10 mouse cellular contexts compared by ENCODE assay signal in genomic region chr1:195129867-195130266, GRCm38 (mm10). TPM values are rescaled to one million over a fixed set of nuclear protein-coding genes. Genes with fewer than 3 reads are reported as not detected.
DNase-seq lines count a peak whose midpoint lies in the region; ATAC-seq and TF ChIP-seq lines count a peak whose summit lies in the region.
"Had no signal": no experiment of that assay in that cellular context is flagged by ENCODE, and none has a peak within 500 bp of the region (broad histone marks: within the 10 kb centered on the region; RNA-seq: fewer than 3 reads in every experiment).

No protein-coding gene starts in this region.

- H3K9ac ChIP-seq in forebrain, embryonic 15.5 days (replicated peaks) = no peak overlapping the region
- no peak overlapping the region for H3K9ac ChIP-seq in lung, embryonic 16.5 days (ENCODE audit: low read length)
- no peak overlapping the region for H3K9ac ChIP-seq in intestine, embryonic 16.5 days (ENCODE audit: low read depth, low read length)
- no peak overlapping the region for H3K9ac ChIP-seq in stomach, embryonic 15.5 days

- H3K4me1 ChIP-seq in forebrain, embryonic 10.5 days = peaks cover 15% of the 10 kb centered on the region
- H3K4me1 ChIP-seq in forebrain, embryonic 15.5 days = peaks cover 17% of the 10 kb centered on the region
- H3K4me1 ChIP-seq in lung, embryonic 16.5 days (replicated peaks; ENCODE audit: control insufficient read depth, insufficient read depth, low read length) = peaks cover 7% of the 10 kb centered on the region
- H3K4me1 ChIP-seq in intestine, embryonic 16.5 days (ENCODE audit: control insufficient read depth, insufficient read depth, low read length) = no peaks in the 10 kb centered on the region
- no peaks in the 10 kb centered on the region for H3K4me1 ChIP-seq in stomach, embryonic 15.5 days
- H3K4me1 ChIP-seq in lung, adult 2 months (ENCODE audit: control insufficient read depth, insufficient read depth, low read length) = peaks cover 4% of the 10 kb centered on the region

- no peak overlapping the region for H3K4me2 ChIP-seq in forebrain, embryonic 15.5 days (replicated peaks)
- H3K4me2 ChIP-seq in lung, embryonic 16.5 days (ENCODE audit: low read depth, low read length) = peak overlapping the region; percentile 21; the same call in 1 of the 2 replicates
- peak overlapping the region; percentile 20; the same call in 1 of the 2 replicates for H3K4me2 ChIP-seq in intestine, embryonic 16.5 days (ENCODE audit: low read depth, low read length)
- H3K4me2 ChIP-seq in stomach, embryonic 15.5 days = peak overlapping the region; percentile 25; the same call in 1 of the 2 replicates

- no peaks in the 10 kb centered on the region for H3K27me3 ChIP-seq in forebrain, embryonic 10.5 days (ENCODE audit: poor library complexity, severe bottlenecking)
- H3K27me3 ChIP-seq in forebrain, embryonic 15.5 days = no peaks in the 10 kb centered on the region
- no peaks in the 10 kb centered on the region for H3K27me3 ChIP-seq in lung, embryonic 16.5 days (ENCODE audit: control insufficient read depth, insufficient read depth, low read depth, low read length)
- H3K27me3 ChIP-seq in intestine, embryonic 16.5 days (replicated peaks; ENCODE audit: control insufficient read depth, insufficient read depth, low read length) = no peaks in the 10 kb centered on the region
- H3K27me3 ChIP-seq in stomach, embryonic 15.5 days (replicated peaks) = no peaks in the 10 kb centered on the region

- H3K36me3 ChIP-seq in forebrain, embryonic 10.5 days (replicated peaks) = peaks cover 31% of the 10 kb centered on the region
- peaks cover 8% of the 10 kb centered on the region; the same call in 1 of the 2 replicates for H3K36me3 ChIP-seq in forebrain, embryonic 15.5 days
- peaks cover 12% of the 10 kb centered on the region for H3K36me3 ChIP-seq in lung, embryonic 16.5 days (ENCODE audit: control insufficient read depth, insufficient read depth, low read length)
- H3K36me3 ChIP-seq in intestine, embryonic 16.5 days (ENCODE audit: control insufficient read depth, insufficient read depth, low read length) = 0 out of 2 replicates have a peak, but pooled peaks cover 3% of the 10 kb centered on the region
- H3K36me3 ChIP-seq in stomach, embryonic 15.5 days = peaks cover 4% of the 10 kb centered on the region; the same call in 1 of the 2 replicates

- no peak for ATAC-seq in forebrain, embryonic 15.5 days (replicated peaks)
- no peak for ATAC-seq in lung, embryonic 16.5 days (ENCODE audit: low read depth)
- no peak for ATAC-seq in intestine, embryonic 16.5 days
- no peak for ATAC-seq in stomach, embryonic 15.5 days (ENCODE audit: insufficient read depth, low FRiP score, low read depth)

- no peaks in the 10 kb centered on the region for H3K9me3 ChIP-seq in forebrain, embryonic 10.5 days
- H3K9me3 ChIP-seq in forebrain, embryonic 15.5 days = no peaks in the 10 kb centered on the region
- H3K9me3 ChIP-seq in lung, embryonic 16.5 days (ENCODE audit: control insufficient read depth, low read length) = no peaks in the 10 kb centered on the region
- no peaks in the 10 kb centered on the region for H3K9me3 ChIP-seq in intestine, embryonic 16.5 days (ENCODE audit: control insufficient read depth, low read length)
- H3K9me3 ChIP-seq in stomach, embryonic 15.5 days = no peaks in the 10 kb centered on the region

- TF ChIP-seq CTCF in lung, adult 2 months (IDR thresholded peaks at IDR 0.05; ENCODE audit: insufficient read depth, low read length) = no peak

- H3K4me3 ChIP-seq in forebrain, embryonic 10.5 days = peak overlapping the region; percentile 67; the same call in 1 of the 2 replicates
- no peak overlapping the region for H3K4me3 ChIP-seq in forebrain, embryonic 15.5 days
- no peak overlapping the region for H3K4me3 ChIP-seq in lung, embryonic 16.5 days (ENCODE audit: low read length)
- no peak overlapping the region for H3K4me3 ChIP-seq in intestine, embryonic 16.5 days (ENCODE audit: low read length)
- no peak overlapping the region for H3K4me3 ChIP-seq in stomach, embryonic 15.5 days (replicated peaks)
- H3K4me3 ChIP-seq in lung, adult 2 months (replicated peaks; ENCODE audit: extremely low read depth, low read depth, low read length) = no peak overlapping the region

- no peak overlapping the region for H3K27ac ChIP-seq in forebrain, embryonic 10.5 days
- no peak overlapping the region for H3K27ac ChIP-seq in forebrain, embryonic 15.5 days (replicated peaks)
- H3K27ac ChIP-seq in lung, embryonic 16.5 days (ENCODE audit: low read length) = no peak overlapping the region
- H3K27ac ChIP-seq in intestine, embryonic 16.5 days (ENCODE audit: low read length) = no peak overlapping the region
- H3K27ac ChIP-seq in stomach, embryonic 15.5 days = no peak overlapping the region

- no peak for TF ChIP-seq POLR2A in lung, adult 2 months (IDR thresholded peaks at IDR 0.05; ENCODE audit: borderline replicate concordance, extremely low read depth, low read depth, low read length)

- no peak for DNase-seq in forebrain, embryonic 10.5 days (ENCODE audit: extremely low spot score, low spot score)
- DNase-seq in lung, postnatal 25 days (ENCODE audit: low spot score) = no peak
- DNase-seq in lung, adult 2 months = no peak
- DNase-seq in layer of hippocampus, postnatal 25 days (ENCODE audit: extremely low spot score in 1 of 2, low spot score in 1 of 2) = no peak
- DNase-seq: adrenal gland, adult 2 months; kidney, adult 2 months had no signal

- 83% methylated on average over 1 of the region's 1 CpGs for WGBS in forebrain, embryonic 10.5 days
- 67% methylated on average over 1 of the region's 1 CpGs for WGBS in forebrain, embryonic 15.5 days
- 76% methylated on average over 1 of the region's 1 CpGs for WGBS in lung, embryonic 16.5 days
- WGBS in intestine, embryonic 16.5 days = 82% methylated on average over 1 of the region's 1 CpGs
- 77% methylated on average over 1 of the region's 1 CpGs for WGBS in stomach, embryonic 15.5 days
- WGBS in lung, adult 2 months = 62% methylated on average over 1 of the region's 1 CpGs

RNA-seq across cellular contexts. Expression of gene Cr1l, which starts 1.5 kb away (rescaled TPM):
- polyA plus RNA-seq in forebrain, embryonic 10.5 days (2016; fragmentation: Nextera tagmentation; extraction: Ambion mirVana) = 40.9 and 46.2 TPM in 2 replicates
- 46.4 and 48.3 TPM in 2 replicates for polyA plus RNA-seq in forebrain, embryonic 15.5 days (2015; fragmentation: Nextera tagmentation; extraction: Ambion mirVana)
- polyA plus RNA-seq in lung, embryonic 16.5 days (2015; fragmentation: Nextera tagmentation; extraction: Ambion mirVana) = 71.5 and 81.4 TPM in 2 replicates
- polyA plus RNA-seq in intestine, embryonic 16.5 days (2015; fragmentation: Nextera tagmentation; extraction: Ambion mirVana) = 77.0 and 78.2 TPM in 2 replicates
- 73.4 and 76.9 TPM in 2 replicates for polyA plus RNA-seq in stomach, embryonic 15.5 days (2015; fragmentation: Nextera tagmentation; extraction: Ambion mirVana)
- polyA plus RNA-seq in lung, adult 2 months (2012; rRNA removed) = 46.2 and 62.1 TPM in 2 replicates
- total RNA-seq in layer of hippocampus, postnatal 25 days (2021) = 10 to 100 TPM; 31.8 to 35.8 TPM

RNA-seq across cellular contexts. Expression of gene Cd46, which starts 37.8 kb away (rescaled TPM):
- polyA plus RNA-seq in forebrain, embryonic 10.5 days (2016; fragmentation: Nextera tagmentation; extraction: Ambion mirVana) = 0.46 and 0.86 TPM in 2 replicates
- 1.2 and 1.3 TPM in 2 replicates for polyA plus RNA-seq in forebrain, embryonic 15.5 days (2015; fragmentation: Nextera tagmentation; extraction: Ambion mirVana)
- polyA plus RNA-seq in lung, embryonic 16.5 days (2015; fragmentation: Nextera tagmentation; extraction: Ambion mirVana) = 0.87 and 1.5 TPM in 2 replicates
- 0.67 and 1.1 TPM in 2 replicates for polyA plus RNA-seq in intestine, embryonic 16.5 days (2015; fragmentation: Nextera tagmentation; extraction: Ambion mirVana)
- 0.81 and 1.1 TPM in 2 replicates for polyA plus RNA-seq in stomach, embryonic 15.5 days (2015; fragmentation: Nextera tagmentation; extraction: Ambion mirVana)
- 0.50 and 0.95 TPM in 2 replicates for polyA plus RNA-seq in lung, adult 2 months (2012; rRNA removed)
- 1 to 10 TPM; 2.7 to 5.1 TPM for total RNA-seq in layer of hippocampus, postnatal 25 days (2021)

RNA-seq across cellular contexts. Expression of gene Cr2, which starts 46.6 kb away (rescaled TPM):
- polyA plus RNA-seq in forebrain, embryonic 10.5 days (2016; fragmentation: Nextera tagmentation; extraction: Ambion mirVana) = 0.41 and 0.64 TPM in 2 replicates
- polyA plus RNA-seq in forebrain, embryonic 15.5 days (2015; fragmentation: Nextera tagmentation; extraction: Ambion mirVana) = 0.46 and 0.56 TPM in 2 replicates
- 0.23 and 0.28 TPM in 2 replicates for polyA plus RNA-seq in lung, embryonic 16.5 days (2015; fragmentation: Nextera tagmentation; extraction: Ambion mirVana)
- 0.04 and 0.12 TPM in 2 replicates for polyA plus RNA-seq in intestine, embryonic 16.5 days (2015; fragmentation: Nextera tagmentation; extraction: Ambion mirVana)
- 0.13 and 0.34 TPM in 2 replicates for polyA plus RNA-seq in stomach, embryonic 15.5 days (2015; fragmentation: Nextera tagmentation; extraction: Ambion mirVana)
- 0.45 and 1.1 TPM in 2 replicates for polyA plus RNA-seq in lung, adult 2 months (2012; rRNA removed)
- total RNA-seq in layer of hippocampus, postnatal 25 days (2021) = under 1 TPM; 0.39 to 0.92 TPM
- polyA plus RNA-seq: adrenal gland, adult 2 months had no signal
